Mouse (Mus musculus) regulatory T cell (primary cell): ENCODE measurements around the gene Cdkl5.
"Not testable (repeated sequence)": the region's sequence is repeated elsewhere in the genome, so short reads cannot be mapped to it uniquely, and the experiment has no call there.

Experiments
- in situ Hi-C: fragments of 300-600 bp; cut with MboI, MseI; formaldehyde crosslinking; loops from one replicate; pipeline ENCODE4 v1.15.1; 2025; ENCODE audit warnings: high pct_unique_total_duplicates

Cdkl5 gene

DNA sequence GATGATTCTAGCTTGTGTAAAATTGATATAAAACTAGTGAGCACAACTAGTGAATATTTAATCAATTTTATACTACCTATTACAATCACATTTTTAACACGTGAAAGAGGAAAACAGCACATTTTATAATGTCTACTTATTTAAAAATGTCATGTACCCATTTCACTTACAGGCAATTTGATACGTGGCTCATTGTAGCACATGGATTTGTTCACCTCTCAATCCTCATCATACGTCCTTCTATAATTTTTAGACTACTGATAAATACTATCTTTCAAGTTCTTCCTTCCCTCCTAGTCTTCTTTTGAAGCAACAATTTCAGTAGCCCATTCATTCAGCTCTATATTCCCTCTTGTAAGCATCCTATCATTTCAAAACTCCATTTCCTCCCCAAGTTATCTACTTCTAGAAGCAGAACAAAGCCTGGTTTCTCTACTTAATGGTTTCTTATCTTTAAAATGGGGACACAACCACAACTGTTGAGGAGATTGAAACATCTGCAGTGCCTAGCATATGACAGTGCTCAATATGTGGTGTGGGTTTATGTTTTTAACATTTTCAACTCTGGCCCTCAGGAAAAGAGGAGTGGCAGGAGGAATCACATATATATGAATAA lies 75.4 kb downstream of the Cdkl5 start:
- in situ Hi-C loops: no loop called here

DNA sequence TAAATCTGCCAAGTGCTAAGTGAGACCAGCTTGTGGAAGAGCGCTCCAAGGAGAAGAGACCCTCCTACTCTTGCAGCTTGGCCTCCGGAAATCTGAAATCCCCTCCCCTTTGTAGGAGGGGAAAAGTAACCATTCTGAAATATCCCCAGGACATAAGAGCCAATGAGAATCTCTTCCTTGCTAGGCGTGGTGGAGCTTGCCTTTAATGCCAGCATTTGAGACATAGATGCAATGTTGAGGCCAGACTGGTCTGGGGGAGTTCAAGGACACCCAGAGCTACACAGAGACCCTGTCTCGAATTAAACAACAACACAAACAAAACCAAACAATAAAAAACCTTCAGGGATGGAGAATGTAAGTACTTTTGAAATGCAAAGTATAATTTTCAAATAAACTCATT lies 87.6 kb downstream of the Cdkl5 start, which contains the start of gene Gja6:
TSS of gene Gja6 (minus strand) at position 101 of the 400 bp plus-strand sequence.
- in situ Hi-C loops: no loop called here

DNA sequence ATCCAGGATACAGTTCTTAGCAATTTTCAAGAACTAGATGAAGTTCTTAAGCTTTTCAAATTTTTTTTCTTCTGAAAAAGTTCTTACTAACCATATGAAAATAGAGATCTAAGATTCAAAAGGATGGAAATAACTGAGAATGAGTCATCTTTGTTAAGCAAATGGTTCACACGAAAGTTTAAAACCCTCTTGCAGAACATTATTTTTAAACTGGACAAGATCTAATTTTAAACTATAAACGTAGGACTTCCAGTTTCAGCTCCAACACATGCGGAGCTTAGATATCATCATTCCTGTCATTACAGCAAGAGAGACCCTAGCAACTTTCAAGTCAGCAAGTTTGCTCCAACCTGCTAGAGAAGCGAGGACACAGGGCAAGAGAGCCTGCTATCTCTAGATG lies 88.0 kb downstream of the Cdkl5 start:
- in situ Hi-C loops: no loop called here

DNA sequence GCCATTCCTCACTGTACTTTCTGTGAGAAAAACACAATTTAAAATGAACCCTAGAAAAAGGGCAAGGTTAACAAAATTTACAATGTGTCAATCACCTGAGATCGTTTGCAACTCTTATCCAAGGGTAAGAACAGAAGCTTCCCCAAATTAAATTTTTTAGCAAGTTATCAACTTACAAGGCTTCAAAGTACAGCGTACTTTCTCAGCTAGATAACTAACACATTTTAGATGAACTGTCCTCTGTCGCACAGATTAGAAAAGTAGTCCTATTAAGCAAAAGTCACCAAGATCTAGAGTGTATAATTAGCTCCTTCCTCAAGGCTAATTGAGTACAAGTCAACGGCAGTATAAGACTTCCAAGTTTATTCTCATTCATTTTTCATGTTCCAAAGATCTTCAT lies 88.6 kb downstream of the Cdkl5 start:
- in situ Hi-C loops: no loop called here

DNA sequence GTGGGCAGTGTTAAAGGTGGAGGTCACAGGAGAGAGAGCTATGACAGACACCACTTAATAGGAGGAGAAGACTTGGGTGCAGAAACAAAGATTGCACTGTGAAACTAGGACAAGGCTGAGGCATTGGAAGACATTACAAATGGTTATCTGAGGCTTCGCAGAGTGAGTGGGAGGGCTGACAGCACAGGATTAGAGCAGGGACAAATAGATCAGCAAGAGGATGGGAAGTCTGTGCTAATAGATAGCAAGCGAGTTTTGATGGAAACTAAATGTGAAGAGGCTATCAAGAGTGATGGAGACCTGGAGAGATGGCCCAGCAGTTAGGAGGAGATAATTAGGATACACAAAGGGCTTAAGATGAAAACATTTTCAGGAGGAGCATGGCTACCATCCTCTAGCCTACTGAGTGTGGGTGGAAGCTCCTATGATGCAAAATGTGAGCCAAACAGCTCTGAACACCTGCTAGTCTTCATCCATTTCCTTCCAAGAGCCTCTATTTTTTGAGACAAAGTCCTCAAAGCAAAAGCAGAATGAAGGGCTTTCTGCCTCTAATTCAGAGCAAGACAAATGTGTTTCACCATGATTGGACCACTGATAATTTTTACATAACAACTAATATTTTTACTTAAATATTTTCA lies 89.3 kb downstream of the Cdkl5 start:
- in situ Hi-C loops: no loop called here

DNA sequence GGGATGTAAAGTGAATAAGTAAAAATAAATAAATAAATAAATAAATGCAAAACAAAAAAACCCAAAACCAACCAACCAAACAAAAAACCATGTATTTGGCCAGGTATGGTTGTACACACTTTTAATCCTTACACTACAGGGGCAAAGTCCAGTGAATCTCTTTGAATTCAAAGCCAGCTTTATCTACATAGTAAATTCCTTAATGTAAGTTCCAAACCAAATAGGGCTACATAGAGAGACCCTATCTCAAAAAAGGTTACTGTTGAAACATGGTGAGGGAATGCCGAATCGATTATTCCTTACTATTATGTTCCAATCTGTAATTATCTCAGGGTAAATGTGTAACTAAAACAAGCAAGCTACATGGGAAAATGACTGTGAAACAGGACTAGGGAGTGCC lies 93.4 kb downstream of the Cdkl5 start:
- in situ Hi-C loops: no loop called here

DNA sequence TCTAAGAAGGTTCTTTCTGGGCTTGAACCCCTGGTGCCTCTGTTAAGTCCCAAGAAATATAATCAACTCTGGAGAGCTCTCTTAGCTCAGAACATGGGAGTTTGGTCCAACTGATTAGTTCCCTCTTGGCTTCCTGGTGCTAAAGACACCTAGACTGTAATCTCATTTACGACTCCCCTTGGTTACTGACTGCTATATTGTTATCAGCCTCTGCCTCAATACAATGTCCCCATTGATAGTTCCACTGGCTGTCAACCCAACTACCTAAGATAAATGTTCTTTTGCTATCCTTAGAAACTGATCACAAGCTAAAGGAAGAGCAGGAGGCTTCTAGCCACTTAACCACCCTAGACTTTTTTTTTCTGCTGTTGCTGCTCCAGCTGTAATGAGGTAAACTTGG lies 102.4 kb downstream of the Cdkl5 start:
- in situ Hi-C loops: no loop called here

DNA sequence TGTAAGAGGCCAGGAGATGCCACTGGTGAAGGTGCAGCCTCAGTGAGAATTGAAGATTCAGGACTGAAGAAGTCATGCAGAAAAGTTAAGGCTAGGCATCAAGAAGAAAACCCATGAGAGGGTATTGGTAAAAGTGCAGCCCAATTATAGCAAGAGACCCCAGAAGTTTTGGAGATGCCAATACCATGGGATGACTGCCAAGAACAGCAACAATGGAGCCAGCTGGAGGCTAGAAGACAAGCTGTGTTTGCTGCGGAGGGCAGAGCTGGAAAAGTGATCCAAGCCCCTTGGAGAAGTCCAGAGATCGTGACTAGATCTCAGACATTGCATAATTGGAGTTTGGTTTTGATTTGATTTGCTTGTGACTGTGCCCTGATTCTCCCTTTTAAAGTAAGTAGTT lies 108.2 kb downstream of the Cdkl5 start:
- in situ Hi-C loops: no loop called here

DNA sequence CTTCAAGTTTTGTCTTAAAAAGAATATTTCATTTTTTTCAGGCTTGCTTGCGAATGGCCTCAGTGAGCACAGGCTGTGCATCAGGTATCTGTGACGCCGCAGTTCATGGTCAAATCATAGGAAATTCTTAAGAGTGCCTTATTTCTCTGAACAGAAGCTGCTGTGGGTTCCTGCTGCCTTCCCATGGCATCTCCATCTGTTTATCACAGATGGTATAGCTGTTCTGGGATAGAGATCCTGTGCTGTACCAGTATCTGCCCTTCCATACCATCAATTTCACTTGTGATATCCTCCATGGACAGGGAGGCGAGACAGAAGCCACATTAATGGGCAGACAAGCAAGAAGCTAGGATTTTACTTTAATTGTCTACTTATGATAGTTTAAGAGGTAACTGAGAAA lies 127.9 kb downstream of the Cdkl5 start:
- in situ Hi-C loops: no loop called here

DNA sequence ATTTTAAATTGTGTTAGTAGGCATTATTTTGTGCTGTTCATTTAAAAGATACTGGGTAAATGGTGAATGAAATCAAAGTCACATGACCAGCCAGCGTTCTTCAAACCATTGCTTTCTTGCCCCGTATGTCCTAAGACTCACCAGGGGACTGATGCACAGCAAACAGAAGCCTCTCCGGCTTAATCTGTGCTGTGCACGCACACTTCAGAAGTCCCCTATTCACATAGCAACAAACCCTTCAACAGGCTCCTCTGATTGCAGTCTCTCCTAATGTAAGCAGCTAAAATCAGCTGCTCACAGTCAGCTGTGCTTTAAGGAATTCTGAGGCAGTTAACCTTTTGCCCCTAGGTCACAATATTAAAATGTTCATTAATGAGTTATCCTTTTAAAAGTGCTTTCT lies 129.5 kb downstream of the Cdkl5 start:
- in situ Hi-C loops: no loop called here

DNA sequence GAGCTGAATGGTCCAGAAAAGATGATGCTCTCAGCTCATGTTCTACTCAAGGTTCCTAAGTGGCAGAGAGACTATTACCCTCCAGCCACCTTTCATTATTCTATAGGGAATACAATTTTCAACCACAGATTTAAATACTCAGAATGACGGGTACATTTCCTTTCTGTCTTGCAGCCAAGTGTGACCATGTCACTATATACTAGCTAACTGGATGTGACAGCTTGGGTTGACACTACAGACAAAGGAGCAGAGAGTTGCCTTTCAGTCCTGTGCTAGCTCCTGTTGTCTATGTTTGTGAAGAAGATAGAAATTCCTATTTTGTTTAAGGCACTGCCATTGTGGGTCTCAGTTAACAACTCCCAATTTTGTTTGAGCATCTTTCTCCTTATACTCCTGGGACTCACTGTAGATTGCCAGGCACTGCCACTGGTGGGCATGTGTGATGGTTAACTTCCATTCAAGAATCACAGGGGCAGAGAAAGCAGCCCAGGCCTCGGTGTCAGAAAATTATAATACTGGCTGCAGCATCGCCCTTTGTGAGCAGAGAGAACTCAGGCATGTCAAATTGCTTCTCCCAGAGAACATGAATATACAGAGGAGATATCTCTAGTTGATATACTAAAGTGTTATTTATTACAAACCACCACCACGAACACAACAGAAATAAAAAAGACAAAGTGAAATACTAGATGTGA lies 130.7 kb downstream of the Cdkl5 start:
- in situ Hi-C loops: no loop called here

DNA sequence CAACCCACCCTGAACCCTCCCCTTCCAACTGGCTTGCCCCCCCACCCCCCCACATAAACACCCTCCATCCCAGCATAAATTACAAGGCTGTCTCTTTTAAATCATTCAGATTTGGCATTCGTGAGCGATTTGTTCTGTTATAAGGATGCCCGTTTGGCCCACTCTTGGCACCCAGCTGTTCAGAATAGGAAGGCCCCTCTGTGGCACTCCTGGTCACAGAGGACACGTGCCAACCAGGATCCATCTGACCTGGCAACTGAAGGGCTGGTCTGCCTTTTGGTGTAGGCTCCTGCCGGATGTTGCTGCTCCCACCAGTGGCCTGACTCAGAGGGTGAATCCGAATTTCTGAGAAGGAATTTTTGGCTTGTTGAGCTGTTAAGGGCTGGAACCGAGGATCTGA lies 186.3 kb downstream of the Cdkl5 start:
- in situ Hi-C loops: no loop called here

DNA sequence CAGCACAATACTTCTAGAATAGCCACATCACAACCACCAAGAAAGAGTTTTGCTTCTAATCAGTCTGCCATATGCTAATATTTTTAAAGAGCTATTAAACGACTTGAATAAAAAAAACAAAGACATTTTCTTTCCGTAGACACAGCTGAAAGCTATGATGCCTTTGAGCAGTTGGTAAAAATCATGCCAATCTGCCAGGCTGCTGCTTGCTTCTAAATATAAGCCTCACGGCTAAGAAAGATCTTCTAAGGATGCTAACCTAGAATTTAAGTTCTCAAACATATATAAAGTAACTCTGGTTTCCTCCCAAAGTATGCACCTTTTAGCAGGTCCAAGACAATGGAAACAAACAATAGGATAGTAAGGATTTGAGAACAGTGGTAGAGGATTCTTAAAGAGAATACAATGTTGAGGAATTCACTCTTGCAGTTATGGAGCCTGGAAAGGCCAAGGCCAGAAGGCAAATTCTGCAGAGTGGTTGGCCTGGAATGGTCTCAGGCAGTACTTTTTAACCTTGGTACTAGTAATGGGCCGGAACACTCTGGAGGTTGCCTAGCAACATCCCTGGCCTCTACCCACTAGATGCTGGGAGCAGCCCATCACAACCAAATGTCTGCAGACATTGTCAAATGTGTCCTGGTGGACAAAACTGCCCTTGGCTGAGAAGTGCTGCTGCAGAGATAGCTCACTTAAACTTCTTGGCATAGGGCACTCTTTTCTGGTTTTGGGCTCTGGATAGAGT lies 189.9 kb downstream of the Cdkl5 start:
- in situ Hi-C loops: no loop called here

DNA sequence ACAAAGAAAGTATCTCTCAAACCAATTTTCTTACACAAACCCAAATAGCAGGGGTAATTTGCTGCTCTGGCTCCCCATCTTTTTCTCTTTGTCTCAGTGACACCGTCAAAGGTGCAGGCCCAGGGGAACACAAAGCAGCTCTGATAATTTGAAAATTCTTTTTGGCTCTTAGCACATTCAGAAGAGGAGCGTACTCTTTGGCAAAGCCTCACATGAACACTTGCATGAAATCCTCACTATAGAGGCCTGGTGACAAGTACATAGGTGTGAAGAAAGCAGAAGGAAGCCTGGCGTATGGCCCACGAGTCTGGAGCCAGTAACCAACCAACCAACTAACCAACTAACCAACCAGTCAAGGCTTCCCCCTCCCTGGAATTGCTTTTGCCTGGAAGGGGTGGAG lies 199.6 kb downstream of the Cdkl5 start:
- in situ Hi-C loops: no loop called here

DNA sequence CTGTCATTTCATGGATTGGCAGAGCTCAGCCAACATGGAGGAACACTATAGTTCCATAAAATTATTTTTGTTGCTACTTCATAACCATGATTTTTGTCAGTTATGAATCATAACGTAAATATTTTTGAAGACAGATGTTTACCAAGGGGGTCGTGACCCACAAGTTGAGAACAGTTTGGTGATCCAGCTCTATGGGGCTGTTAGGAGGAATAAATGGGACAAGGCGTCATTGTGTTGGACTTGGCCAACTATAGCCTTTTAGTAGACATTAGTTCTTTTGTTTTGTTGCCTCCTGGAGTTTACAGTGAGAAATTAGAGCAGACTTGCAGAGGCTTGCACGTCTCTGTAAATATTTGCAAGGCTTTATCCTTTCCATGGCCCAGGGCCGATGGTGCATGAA lies 212.2 kb downstream of the Cdkl5 start:
- in situ Hi-C loops: no loop called here

DNA sequence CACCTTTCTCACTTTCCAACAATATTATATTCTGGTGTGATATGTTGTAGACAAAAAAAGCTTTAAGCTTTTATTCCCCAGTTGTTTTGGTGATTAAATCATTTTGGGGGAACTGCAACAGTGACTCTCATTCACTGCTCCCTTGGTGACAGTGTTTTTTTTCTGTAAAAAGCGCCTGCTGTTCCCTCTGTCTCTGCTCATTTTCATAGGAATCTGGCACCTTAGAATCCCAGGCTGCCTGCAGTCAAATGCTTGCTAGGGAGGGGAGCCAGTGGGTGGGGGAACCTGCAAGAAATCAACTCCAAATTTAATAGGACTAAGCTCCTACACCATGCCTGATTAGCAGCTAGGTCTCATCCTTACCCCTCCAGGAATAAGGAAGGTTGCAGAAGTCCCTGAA lies 221.5 kb downstream of the Cdkl5 start:
- in situ Hi-C loops: no loop called here

DNA sequence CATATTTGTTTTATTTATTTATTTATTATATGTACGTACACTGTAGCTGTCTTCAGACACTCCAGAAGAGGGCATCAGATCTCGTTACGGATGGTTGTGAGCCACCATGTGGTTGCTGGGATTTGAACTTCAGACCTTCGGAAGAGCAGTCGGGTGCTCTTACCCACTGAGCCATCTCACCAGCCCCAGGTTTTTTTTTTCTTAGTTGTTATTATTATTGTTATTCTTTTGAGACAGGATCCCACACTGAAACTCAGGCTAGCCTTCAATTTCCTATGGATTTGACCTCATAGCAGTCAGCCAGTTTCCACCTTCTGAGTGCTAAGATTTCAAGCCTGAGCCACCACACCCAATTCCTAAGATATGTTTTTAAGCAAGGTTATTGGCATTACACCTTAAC lies 224.9 kb downstream of the Cdkl5 start:
- in situ Hi-C loops: not testable (repeated sequence)

DNA sequence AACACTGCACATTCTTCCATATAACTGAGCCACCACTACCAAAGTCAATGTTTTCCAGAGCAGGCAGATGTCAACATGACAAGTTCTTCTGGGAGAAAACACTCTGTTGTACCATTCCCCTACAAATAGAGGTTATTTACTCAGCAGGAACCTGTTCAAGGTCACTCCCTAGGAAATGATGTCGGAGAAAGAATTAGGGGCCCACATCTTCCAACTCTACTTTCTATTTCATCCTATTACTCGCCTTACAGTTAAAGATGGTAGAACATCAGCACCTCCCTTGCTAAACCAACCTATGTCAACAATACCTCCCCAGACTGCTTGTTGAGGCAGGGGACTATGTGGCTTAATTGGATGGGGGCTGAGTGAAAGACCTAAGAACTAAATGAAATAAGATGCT lies 226.8 kb downstream of the Cdkl5 start, which contains the start of gene Rs1:
TSS of gene Rs1 (plus strand) at position 301 of the 400 bp plus-strand sequence.
- in situ Hi-C loops: no loop called here

DNA sequence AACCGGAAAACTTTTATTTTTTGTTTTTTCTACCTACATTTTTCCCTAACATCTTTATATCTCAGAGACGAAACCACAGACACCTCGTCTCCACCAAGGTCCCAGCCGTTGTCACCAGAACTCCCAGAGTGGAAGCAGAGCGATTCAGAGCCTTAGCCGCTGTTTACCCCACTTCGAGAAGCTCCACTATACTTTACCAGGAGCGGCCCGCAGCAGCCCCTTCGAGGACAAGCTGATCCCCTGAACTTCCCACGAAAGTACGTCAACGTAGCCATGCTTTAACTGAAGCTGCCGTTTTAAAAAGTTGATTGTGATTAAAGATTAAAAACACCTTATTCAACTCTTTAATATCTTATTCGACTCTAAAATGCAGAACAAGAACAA lies 228.3 kb downstream of the Cdkl5 start:
- in situ Hi-C loops: no loop called here

DNA sequence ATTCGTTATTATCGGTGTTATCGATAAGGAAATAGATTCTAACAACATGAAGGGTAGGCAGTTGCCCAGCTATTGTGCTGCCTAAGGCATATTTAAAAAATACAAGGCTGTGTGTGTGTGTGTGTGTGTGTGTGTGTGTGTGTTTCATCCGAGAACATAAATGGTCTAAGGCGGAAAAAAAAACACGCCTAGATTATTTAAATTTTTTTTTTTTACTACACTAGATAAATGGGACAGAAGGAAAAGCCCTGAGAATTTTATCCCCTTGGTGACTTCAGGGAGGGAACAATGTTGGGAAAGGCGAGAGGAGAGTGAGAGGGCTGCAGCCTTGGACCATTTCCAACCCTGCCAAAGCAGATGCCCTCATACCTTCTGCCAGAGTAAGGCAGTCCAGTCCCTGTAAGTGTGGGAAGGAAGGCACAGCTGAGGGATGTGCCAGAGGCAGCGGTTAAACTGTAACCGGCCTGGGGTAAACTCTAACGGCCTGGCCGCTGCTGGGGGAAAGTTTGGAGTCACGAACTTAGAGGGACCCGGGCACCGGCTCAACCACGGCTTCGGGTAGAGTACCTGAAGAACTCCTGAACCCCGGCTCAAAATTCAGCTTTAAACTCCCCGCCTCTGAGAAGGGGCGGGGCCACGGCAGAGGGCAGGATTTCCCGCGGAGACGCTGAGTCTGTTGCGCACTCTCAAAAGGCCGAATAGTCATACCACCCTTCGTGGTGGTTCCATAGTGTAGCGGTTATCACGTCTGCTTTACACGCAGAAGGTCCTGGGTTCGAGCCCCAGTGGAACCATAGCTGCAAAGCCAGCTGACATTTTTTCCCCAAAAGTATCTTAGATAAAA lies 228.9 kb downstream of the Cdkl5 start:
- in situ Hi-C loops: no loop called here

DNA sequence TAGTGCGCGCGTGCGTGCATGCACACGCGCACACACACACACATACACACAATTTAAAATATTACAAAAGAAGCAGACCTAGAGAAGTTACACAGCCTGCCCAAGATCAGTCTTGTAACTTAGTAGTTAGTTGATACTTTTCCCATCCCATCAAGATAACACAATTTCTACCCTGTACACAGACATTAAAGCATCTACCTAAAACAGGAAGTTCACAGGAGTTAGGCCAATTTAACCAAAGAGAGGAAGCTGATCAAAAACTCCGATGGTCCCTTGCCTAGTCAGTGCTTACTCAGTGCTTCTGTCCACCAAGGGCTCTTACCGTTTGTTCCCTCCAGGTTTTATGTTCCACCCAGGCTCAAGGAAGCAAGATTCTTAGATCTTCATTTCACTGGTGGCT lies 243.7 kb downstream of the Cdkl5 start:
- in situ Hi-C loops: no loop called here

DNA sequence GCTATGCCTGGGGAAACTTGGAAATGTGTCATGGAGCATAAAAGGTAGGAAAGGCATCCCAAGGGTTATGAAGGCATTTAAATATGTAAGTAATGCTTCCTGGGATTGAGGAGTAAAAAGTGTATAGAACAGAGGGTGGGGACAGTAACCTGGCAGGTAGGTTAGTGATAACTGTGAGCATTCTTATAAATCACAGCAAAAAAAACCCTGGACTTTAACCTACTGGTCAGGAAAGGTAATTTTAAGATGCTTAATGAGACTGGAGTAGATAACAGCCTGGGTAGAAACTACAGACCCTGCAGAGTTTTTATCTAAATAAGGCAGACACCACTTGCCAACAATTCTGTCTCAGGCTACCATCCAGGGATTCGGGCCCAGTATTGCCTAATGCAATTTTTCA lies 245.9 kb downstream of the Cdkl5 start:
- in situ Hi-C loops: no loop called here
